Mouse (Mus musculus) bone marrow, adult 2 months (tissue): Measurements from ENCODE around the gene Zfp334.

ENCODE experiments used
- CTCF ChIP-seq: fragments of 200-500 bp; IDR thresholded peaks from 2 replicates; pipeline ENCODE4 v1.5.1; 2011; ENCODE audit warnings: low read length, control low read depth; ENCODE audit not compliant: control insufficient read depth, insufficient read depth
- POLR2A ChIP-seq: fragments of 200-500 bp; IDR thresholded peaks from 2 replicates; pipeline ENCODE4 v1.6.1; 2011; ENCODE audit warnings: low read depth, mild to moderate bottlenecking, control low read depth, low read length, borderline replicate concordance; ENCODE audit not compliant: control insufficient read depth

DNA sequence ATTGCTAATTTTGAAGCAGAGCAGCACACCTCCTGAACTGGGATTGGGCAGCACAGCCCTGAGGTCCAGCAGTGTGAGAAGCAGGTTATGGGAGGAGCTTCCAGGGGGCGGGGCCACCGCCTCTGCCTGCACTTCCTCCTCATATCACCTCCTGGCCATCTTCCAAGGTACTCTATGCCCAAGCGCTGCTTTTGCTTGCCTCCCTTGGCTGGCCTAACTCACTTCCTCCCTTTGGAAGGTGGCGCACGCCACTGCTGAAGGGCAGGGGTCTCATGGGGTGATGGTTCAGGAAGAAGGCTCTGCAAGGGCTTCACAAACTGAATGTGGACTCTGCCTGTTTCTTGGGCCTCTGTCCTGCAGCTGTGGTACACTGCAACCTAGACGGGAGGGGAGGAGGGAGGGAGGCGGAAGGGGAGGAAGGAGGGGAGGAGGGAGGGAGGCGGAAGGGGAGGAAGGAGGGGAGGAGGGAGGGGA lies 21.0 kb downstream of the Zfp334 start:
- no peak for TF ChIP-seq POLR2A
- TF ChIP-seq CTCF, result no peak
